Mouse (Mus musculus) frontal cortex, postnatal 10 days (tissue): ENCODE data around the gene Cfap20.
"Not testable (repeated sequence)": the region's sequence is repeated elsewhere in the genome, so short reads cannot be mapped to it uniquely, and the experiment has no call there.

Experiments used
- DNase-seq, 2 experiments: peaks; one replicate each; pipeline ENCODE4 v3.0.0; 2022; ENCODE audit warnings: low spot score in 2 of 2, mixed read lengths in 1 of 2

The Cfap20 gene

GRCm38 (mm10) chr8:95422193-95422810, 12.4 kb downstream of the Cfap20 start:
- no peak for DNase-seq

- DNase-seq: no peak
Observed at GRCm38 (mm10) chr8:95411309-95411972, 23.2 kb downstream of the Cfap20 start.

GRCm38 (mm10) chr8:95409518-95409917, 25.2 kb downstream of the Cfap20 start:
- DNase-seq: no peak

- no peak for DNase-seq
Observed at GRCm38 (mm10) chr8:95401091-95401490, 33.6 kb downstream of the Cfap20 start.

GRCm38 (mm10) chr8:95399131-95399530, 35.5 kb downstream of the Cfap20 start:
- no peak for DNase-seq

GRCm38 (mm10) chr8:95397201-95397600, 37.5 kb downstream of the Cfap20 start:
- DNase-seq: no peak

GRCm38 (mm10) chr8:95396752-95397151, 37.9 kb downstream of the Cfap20 start:
- DNase-seq: no peak

GRCm38 (mm10) chr8:95395186-95395918, 39.3 kb downstream of the Cfap20 start:
- DNase-seq: no peak

- no peak for DNase-seq
Observed at GRCm38 (mm10) chr8:95392604-95393003, 42.1 kb downstream of the Cfap20 start.

GRCm38 (mm10) chr8:95391101-95391500, 43.6 kb downstream of the Cfap20 start:
- no peak for DNase-seq

GRCm38 (mm10) chr8:95390312-95390711, 44.4 kb downstream of the Cfap20 start:
- DNase-seq: no peak

GRCm38 (mm10) chr8:95387936-95388335, 46.7 kb downstream of the Cfap20 start:
- DNase-seq: no peak

- no peak for DNase-seq
Observed at GRCm38 (mm10) chr8:95387221-95387620, 47.4 kb downstream of the Cfap20 start.

GRCm38 (mm10) chr8:95386037-95386436, 48.6 kb downstream of the Cfap20 start:
- DNase-seq: no peak

- DNase-seq: no peak
Observed at GRCm38 (mm10) chr8:95384501-95384900, 50.2 kb downstream of the Cfap20 start.

GRCm38 (mm10) chr8:95381595-95381994, 53.1 kb downstream of the Cfap20 start:
- no peak for DNase-seq

- DNase-seq: no peak
Observed at GRCm38 (mm10) chr8:95380953-95381352, 53.7 kb downstream of the Cfap20 start.

GRCm38 (mm10) chr8:95378928-95379327, 55.7 kb downstream of the Cfap20 start:
- not testable (repeated sequence) for DNase-seq

- DNase-seq: no peak
Observed at GRCm38 (mm10) chr8:95377863-95378291, 56.8 kb downstream of the Cfap20 start.

- no peak for DNase-seq
Observed at GRCm38 (mm10) chr8:95377101-95377500, 57.6 kb downstream of the Cfap20 start.

GRCm38 (mm10) chr8:95376309-95376999, 58.2 kb downstream of the Cfap20 start:
- DNase-seq: no peak

GRCm38 (mm10) chr8:95375374-95375930, 59.2 kb downstream of the Cfap20 start:
- no peak for DNase-seq
